Mouse (Mus musculus): ENCODE results near the gene Pard6b. TPM values are rescaled to one million over a fixed set of nuclear protein-coding genes. Genes with fewer than 3 reads are reported as not detected.

Pard6b gene
- polyA plus RNA-seq, 1 experiment from 2014 or later: 5.4 TPM

DNA sequence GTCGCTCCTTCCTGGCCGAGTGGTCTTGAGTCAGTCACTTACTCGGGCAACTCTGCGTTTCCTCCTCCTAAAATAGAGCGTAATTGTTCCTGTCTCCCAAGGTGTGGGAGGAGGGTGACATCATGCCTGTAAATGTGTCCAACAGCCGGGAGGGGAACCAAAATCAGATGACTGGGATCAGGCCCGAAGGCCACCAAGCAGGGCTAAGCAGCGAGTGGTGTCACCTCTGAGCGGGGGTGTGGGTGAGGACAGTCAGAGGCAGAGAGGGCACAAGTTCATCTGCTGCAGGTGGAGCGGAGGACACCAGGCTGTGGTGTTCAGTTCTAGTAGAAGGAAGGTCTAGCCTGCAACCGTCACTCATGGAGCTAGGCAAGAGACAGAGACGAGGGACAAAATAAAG lies 17.1 kb upstream of the Pard6b start:
- Histone ChIP-seq H3K9ac (replicated peaks) (no peak overlapping the region), H3K9me3 (peaks cover 6% of the 10 kb centered on the region; the same call in 1 of the 2 replicates), H3K36me3 (no peaks in the 10 kb centered on the region), H3K27me3 (no peaks in the 10 kb centered on the region), H3K4me2 (no peak overlapping the region), H3K4me3 (replicated peaks) (no peak overlapping the region), H3K4me1 (replicated peaks) (peaks cover 5% of the 10 kb centered on the region), H3K27ac (no peak overlapping the region)
- ATAC-seq (ENCODE audit: insufficient number of reproducible peaks, insufficient read depth, low FRiP score, low TSS enrichment, low read depth): no peak
- 86% methylated on average over 12 of the region's 12 CpGs for WGBS

DNA sequence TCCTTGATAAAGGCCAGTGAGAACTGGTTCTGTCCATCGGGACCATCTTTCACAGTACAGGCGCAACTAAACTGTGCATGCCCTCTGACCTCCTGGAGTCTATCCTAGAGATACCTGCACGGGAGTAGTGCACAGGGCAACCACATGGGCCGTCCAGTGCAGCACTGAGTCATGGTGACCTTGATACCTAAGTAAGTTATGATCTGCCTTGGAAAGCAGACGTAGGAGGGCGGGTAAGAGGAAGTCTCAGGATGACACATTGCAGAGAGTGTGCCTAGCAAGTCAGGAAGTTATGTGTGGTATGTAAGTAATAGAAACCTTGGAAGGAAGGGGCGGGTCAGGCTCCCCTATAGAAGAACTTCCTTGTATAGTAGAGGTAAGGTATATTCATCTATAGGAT lies 15.3 kb upstream of the Pard6b start:
- Histone ChIP-seq H3K27me3 (no peaks in the 10 kb centered on the region), H3K4me1 (replicated peaks) (no peaks in the 10 kb centered on the region), H3K4me2 (no peak overlapping the region), H3K4me3 (replicated peaks) (no peak overlapping the region), H3K27ac (no peak overlapping the region), H3K9me3 (no peaks in the 10 kb centered on the region), H3K36me3 (no peaks in the 10 kb centered on the region), H3K9ac (replicated peaks) (no peak overlapping the region)
- 77% methylated on average over 7 of the region's 7 CpGs for WGBS
- ATAC-seq (ENCODE audit: insufficient number of reproducible peaks, insufficient read depth, low FRiP score, low TSS enrichment, low read depth): no peak

DNA sequence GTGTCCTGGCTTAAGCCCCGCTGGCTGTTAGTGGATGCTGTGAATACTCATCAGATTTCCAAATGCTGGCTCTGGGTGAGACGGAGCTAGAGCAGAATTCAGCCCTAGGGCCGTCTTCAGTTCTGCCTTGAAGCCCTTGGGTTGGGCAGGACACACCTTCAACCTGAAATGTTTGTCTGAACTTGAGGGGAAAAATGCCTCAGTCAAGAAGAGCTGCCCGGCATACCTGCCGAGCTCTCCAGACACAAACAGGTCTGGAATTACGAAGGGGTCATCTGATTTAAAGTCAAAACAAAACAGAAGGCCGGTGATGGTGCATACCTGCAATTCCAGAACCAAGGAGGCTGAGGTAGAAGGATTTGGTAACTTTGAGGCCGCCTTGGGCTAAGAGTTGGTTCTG lies 14.0 kb upstream of the Pard6b start:
- H3K27ac ChIP-seq: no peak overlapping the region
- H3K4me2 ChIP-seq: no peak overlapping the region
- H3K36me3 ChIP-seq: no peaks in the 10 kb centered on the region
- H3K9me3 ChIP-seq: no peaks in the 10 kb centered on the region
- ATAC-seq (ENCODE audit: insufficient number of reproducible peaks, insufficient read depth, low FRiP score, low TSS enrichment, low read depth): no peak
- 0 out of 2 replicates have a peak overlapping the region, but pooled peaks have one; percentile 23 for H3K9ac ChIP-seq (replicated peaks)
- 64% methylated on average over 8 of the region's 8 CpGs for WGBS
- H3K4me3 ChIP-seq (replicated peaks): no peak overlapping the region
- H3K27me3 ChIP-seq: no peaks in the 10 kb centered on the region
- H3K4me1 ChIP-seq (replicated peaks): peaks cover under 1% of the 10 kb centered on the region; the same call in 1 of the 2 replicates

DNA sequence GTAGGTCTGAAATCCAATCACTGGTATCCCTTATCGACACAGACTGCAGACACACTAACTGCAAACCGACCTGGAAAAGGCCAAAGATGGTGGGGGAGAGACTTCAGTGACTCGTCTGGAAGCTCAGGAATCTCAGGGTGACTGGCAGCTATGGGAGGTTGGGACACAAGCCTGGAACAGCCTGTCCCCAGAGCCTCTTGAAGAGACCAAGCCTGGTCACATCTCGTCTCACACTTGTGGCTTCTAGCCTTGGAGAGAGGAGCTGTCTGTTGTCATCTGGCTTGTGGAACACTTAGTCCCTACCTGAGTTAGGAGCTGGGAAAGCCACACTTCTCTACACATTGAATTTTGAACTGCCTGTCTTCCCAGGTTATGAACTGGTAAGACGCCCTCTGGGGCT lies 10.4 kb upstream of the Pard6b start:
- Histone ChIP-seq H3K9me3 (no peaks in the 10 kb centered on the region), H3K9ac (replicated peaks) (no peak overlapping the region), H3K27ac (peak overlapping the region; percentile 42; the same call in 1 of the 2 replicates), H3K27me3 (no peaks in the 10 kb centered on the region), H3K36me3 (no peaks in the 10 kb centered on the region), H3K4me1 (replicated peaks) (peaks cover 16% of the 10 kb centered on the region), H3K4me2 (no peak overlapping the region), H3K4me3 (replicated peaks) (no peak overlapping the region)
- WGBS: 59% methylated on average over 5 of the region's 5 CpGs
- ATAC-seq (ENCODE audit: insufficient number of reproducible peaks, insufficient read depth, low FRiP score, low TSS enrichment, low read depth): no peak

DNA sequence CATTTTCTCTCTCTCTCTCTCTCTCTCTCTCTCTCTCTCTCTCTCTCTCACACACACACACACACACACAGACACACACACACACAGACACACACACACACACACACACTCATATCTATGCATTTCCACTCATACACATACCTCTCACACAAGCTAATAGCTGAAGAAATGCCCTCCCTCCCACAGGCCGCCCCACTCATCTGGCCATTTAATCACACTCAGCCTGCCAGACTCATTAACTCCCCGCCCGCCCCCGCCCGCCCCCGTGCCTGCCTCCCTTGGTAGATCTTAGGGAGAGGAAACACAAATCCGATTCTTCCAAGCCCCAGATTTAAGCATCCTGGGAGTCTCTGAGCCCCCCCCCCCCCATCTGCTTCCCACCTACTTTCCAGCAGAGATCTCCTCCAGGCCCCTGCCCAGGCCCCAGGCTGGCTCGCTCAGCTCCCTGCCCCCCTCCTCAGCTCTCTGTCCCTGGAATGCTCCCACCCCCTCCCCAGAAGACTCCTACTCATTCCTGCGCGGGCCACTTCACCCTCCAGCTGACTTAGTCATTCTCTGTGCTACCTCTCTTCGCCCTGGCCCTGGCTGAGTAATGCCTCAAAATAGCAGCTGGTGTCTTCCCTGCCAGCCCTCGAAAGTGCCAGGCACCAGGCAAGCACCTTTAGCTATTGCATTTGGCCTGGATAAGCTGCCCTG lies 8.2 kb upstream of the Pard6b start:
- H3K9me3 ChIP-seq: no peaks in the 10 kb centered on the region
- H3K4me3 ChIP-seq (replicated peaks): no peak overlapping the region
- peaks cover 5% of the 10 kb centered on the region; the same call in 1 of the 2 replicates for H3K27me3 ChIP-seq
- H3K4me2 ChIP-seq: peak overlapping the region; percentile 36
- peak overlapping the region; percentile 84 for H3K27ac ChIP-seq
- 0 out of 2 replicates have a peak, but pooled peaks have one; percentile 24 for ATAC-seq (ENCODE audit: insufficient number of reproducible peaks, insufficient read depth, low FRiP score, low TSS enrichment, low read depth)
- no peaks in the 10 kb centered on the region for H3K36me3 ChIP-seq
- H3K9ac ChIP-seq (replicated peaks): 0 out of 2 replicates have a peak overlapping the region, but pooled peaks have one; percentile 9
- peaks cover 16% of the 10 kb centered on the region for H3K4me1 ChIP-seq (replicated peaks)
- WGBS: 3% methylated on average over 12 of the region's 12 CpGs

DNA sequence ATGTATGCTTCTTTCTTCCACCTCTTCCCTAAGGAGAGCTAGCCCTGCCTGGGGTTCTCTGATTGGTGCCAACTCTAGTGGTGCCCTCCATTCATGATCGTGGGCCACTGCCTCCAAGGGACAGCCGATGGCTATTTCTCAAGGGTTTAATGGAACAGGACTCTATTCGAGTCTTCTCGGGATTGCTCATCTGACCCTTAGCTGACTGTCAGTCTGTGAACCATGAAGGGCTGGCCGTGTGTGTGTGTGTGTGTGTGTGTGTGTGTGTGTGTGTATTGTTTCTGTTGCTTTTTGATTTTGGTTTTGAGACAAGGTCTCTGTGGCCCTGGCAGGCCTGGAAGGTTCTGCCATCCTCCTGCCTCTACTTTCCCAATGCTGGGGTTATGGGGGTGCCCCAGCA lies 7.1 kb upstream of the Pard6b start:
- ATAC-seq (ENCODE audit: insufficient number of reproducible peaks, insufficient read depth, low FRiP score, low TSS enrichment, low read depth): no peak
- H3K36me3 ChIP-seq: no peaks in the 10 kb centered on the region
- 79% methylated on average over 5 of the region's 5 CpGs for WGBS

DNA sequence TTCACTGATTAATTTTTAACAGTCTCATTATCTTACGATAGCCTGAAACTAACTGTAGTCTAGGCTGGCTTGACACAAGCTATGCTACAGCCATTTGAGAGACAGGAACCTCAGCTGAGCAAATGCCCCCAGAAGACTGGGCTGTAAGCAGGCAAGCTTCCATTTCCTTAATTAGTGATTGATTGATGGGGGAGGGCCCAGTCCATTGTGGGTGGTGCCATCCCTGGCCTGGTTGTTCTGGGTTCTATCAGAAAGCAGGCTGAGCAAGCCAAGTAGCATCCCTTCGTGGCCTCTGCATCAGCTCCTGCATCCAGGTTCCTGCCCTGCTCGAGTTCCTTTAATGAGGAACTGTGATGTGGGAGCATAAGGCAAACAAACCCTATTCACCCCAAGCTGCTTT lies 6.3 kb upstream of the Pard6b start:
- Histone ChIP-seq H3K4me3 (replicated peaks) (no peak overlapping the region), H3K27me3 (peaks cover 16% of the 10 kb centered on the region), H3K4me2 (no peak overlapping the region), H3K27ac (no peak overlapping the region), H3K9me3 (no peaks in the 10 kb centered on the region), H3K4me1 (replicated peaks) (peaks cover 23% of the 10 kb centered on the region), H3K36me3 (no peaks in the 10 kb centered on the region), H3K9ac (replicated peaks) (no peak overlapping the region)
- ATAC-seq (ENCODE audit: insufficient number of reproducible peaks, insufficient read depth, low FRiP score, low TSS enrichment, low read depth): no peak
- WGBS: 36% methylated on average over 3 of the region's 3 CpGs

More for the DNA sequence above, 7.1 kb upstream of the Pard6b start:
- Histone ChIP-seq H3K27ac (no peak overlapping the region), H3K4me2 (no peak overlapping the region), H3K9ac (replicated peaks) (no peak overlapping the region), H3K4me3 (replicated peaks) (no peak overlapping the region), H3K9me3 (no peaks in the 10 kb centered on the region), H3K4me1 (replicated peaks) (peaks cover 23% of the 10 kb centered on the region), H3K27me3 (peaks cover 10% of the 10 kb centered on the region)

DNA sequence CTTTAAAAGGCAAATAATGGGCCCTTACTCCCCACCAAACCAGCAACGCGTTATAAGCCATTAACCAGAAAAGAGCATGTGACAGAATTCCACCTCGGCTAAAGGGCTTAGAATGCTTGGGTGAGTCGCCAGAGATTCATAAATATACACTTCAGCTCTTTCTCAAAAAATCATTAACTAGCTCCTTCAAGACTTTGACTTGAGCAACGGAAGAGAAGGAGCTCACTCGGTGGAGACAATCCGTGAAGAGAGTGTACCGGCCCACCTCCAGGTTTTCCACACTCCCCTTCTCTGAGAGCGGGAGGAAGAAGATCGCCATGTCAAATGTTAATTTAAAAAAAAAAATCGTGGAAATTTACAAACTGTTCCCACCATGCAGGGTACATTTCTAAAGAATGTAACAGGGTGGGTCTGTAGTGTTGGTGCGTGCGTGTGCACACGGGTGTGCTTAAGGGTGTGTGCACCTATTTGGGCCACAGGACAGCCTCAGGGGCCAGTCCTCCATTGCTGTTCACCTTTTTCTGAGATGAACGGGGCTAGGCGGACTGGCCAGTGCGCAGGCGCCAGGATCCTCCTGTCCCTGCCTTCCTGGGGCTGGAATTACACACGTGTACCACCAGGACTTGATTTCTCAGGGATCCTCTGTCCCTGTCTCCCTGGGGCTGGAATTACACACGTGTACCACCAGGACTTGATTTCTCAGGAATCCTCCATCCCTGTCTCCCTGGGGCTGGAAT lies 3.8 kb upstream of the Pard6b start:
- no peak for ATAC-seq (ENCODE audit: insufficient number of reproducible peaks, insufficient read depth, low FRiP score, low TSS enrichment, low read depth)
- Histone ChIP-seq H3K27ac (no peak overlapping the region), H3K36me3 (no peaks in the 10 kb centered on the region), H3K4me3 (replicated peaks) (no peak overlapping the region), H3K4me1 (replicated peaks) (peaks cover 30% of the 10 kb centered on the region), H3K4me2 (no peak overlapping the region), H3K27me3 (peaks cover 28% of the 10 kb centered on the region), H3K9me3 (no peaks in the 10 kb centered on the region), H3K9ac (replicated peaks) (no peak overlapping the region)
- 80% methylated on average over 20 of the region's 20 CpGs for WGBS

DNA sequence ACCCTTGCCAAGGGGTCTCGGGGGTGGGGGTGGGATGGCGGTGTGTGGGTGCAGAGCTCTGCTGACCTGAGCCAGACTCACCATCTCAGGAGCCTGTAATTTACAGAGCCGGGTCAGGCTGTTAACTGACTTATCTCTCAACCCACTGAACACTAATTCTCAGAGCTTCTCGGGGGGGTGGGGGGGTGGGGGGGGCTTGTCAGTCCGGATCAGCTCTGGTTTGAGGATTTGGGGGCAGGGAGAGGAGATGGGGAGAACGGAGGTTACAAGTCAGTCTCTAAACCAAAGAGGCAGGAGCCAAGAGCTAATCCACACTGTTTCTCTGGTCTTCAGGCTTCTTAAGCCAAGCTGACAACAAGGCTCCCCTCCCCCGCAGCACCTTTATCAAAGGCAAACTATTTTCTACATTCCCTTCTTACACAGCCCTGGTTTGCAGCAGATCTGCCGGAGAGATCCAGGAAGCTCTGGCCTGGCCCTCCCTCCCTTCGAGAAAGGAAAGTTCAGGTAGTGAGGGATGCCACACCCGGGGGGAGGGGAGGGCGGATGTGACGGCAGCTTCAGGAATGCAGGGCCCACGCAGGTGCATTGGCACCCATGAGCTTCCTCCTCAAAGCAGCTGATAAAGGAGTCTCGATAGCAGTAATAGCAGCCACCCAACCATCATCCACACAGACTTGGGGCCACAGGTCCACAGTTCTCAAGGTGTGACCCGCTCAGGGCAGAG lies 2.5 kb upstream of the Pard6b start:
- H3K4me3 ChIP-seq (replicated peaks): no peak overlapping the region

DNA sequence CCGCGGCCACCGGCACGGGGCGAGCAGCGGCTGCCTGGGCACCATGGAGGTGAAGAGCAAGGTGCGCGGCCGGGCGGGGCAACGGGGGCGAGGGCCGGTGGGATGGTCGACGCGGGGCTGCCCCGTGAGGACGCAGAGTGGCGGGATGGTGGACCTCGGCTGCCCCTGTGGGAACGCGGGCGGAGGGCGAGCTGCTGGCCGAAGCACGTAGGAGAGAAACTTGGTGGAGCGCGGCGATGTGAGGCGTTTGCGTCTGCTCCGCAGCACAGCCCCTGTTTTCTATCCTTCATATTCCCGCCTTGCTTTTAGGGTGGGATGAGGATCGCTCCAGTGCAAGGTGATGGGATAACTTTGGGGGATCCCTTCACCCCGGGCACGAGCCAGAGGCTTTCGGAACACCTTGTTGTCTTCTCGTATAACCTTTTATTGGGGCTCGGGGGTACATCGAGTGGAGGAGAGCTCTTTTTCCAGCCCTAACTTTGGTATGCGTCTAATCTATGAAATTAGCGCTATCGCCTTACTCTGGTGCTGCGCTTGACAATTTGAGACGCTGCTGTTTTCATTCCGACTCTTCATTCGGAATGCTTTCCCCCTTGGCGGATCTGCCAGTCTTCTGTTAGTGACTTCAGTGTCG lies 612 bp downstream of the Pard6b start:
- no peak; the same call in 1 of the 2 replicates for ATAC-seq (ENCODE audit: insufficient number of reproducible peaks, insufficient read depth, low FRiP score, low TSS enrichment, low read depth)
- Histone ChIP-seq H3K9me3 (no peaks in the 10 kb centered on the region), H3K4me1 (replicated peaks) (peaks cover 22% of the 10 kb centered on the region), H3K4me2 (peak overlapping the region; percentile 99), H3K27ac (peak overlapping the region; percentile 41; the same call in 1 of the 2 replicates), H3K9ac (replicated peaks) (peak overlapping the region; percentile 71), H3K4me3 (replicated peaks) (peak overlapping the region; percentile 81), H3K27me3 (peaks cover 48% of the 10 kb centered on the region), H3K36me3 (no peaks in the 10 kb centered on the region)
- under 1% methylated on average over 49 of the region's 49 CpGs for WGBS

More for the DNA sequence above, 2.5 kb upstream of the Pard6b start:
- H3K27me3 ChIP-seq: peaks cover 40% of the 10 kb centered on the region
- peaks cover 23% of the 10 kb centered on the region for H3K4me1 ChIP-seq (replicated peaks)
- no peak overlapping the region for H3K27ac ChIP-seq
- WGBS: 30% methylated on average over 15 of the region's 15 CpGs
- no peak overlapping the region for H3K4me2 ChIP-seq
- no peaks in the 10 kb centered on the region for H3K9me3 ChIP-seq
- no peaks in the 10 kb centered on the region for H3K36me3 ChIP-seq
- ATAC-seq (ENCODE audit: insufficient number of reproducible peaks, insufficient read depth, low FRiP score, low TSS enrichment, low read depth): no peak
- no peak overlapping the region for H3K9ac ChIP-seq (replicated peaks)

DNA sequence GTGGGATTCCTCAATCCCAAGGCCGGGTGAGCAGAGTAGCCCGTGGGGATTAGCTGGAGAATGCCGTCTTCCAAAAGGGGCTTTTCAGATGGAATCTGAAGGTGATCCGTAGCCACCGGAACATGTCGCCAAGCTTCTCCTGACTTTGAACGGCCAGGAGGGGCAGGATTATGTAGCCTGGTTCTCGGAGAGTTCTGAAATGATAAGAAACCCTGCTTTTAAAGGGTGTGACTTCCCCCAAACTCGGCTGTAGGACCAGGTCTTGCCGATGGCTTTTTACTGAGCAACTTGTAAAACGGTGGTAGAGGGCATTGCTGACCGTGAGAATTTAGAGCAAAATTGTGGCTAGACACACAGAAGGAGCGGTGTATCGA lies 1.1 kb downstream of the Pard6b start:
- no peak for ATAC-seq (ENCODE audit: insufficient number of reproducible peaks, insufficient read depth, low FRiP score, low TSS enrichment, low read depth)
- Histone ChIP-seq H3K27me3 (peaks cover 48% of the 10 kb centered on the region), H3K4me3 (replicated peaks) (peak overlapping the region; percentile 81), H3K9me3 (no peaks in the 10 kb centered on the region), H3K9ac (replicated peaks) (peak overlapping the region; percentile 71), H3K4me2 (peak overlapping the region; percentile 99), H3K4me1 (replicated peaks) (peaks cover 22% of the 10 kb centered on the region), H3K36me3 (no peaks in the 10 kb centered on the region), H3K27ac (no peak overlapping the region)
- 4% methylated on average over 14 of the region's 14 CpGs for WGBS

Measured in limb, embryonic 12.5 days (tissue).